Mouse (Mus musculus) ES-E14 (cell line): ENCODE measurements around the gene Slc28a1. TPM values are rescaled to one million over a fixed set of nuclear protein-coding genes. Genes with fewer than 3 reads are reported as not detected.

ENCODE experiments used
- DNase-seq: peaks from one replicate; pipeline ENCODE4 v3.0.0-alpha.2; 2013; ENCODE audit warnings: low read depth, low spot score
- H3K27ac ChIP-seq: 2 replicates; pipeline ENCODE4 v1.5.1; 2012; ENCODE audit warnings: low read depth, mild to moderate bottlenecking, low read length, moderate library complexity, mixed read lengths; ENCODE audit not compliant: poor library complexity, insufficient read depth, severe bottlenecking
- H3K36me3 ChIP-seq: 2 replicates; pipeline ENCODE4 v1.6.1; 2012; ENCODE audit warnings: mild to moderate bottlenecking, low read length, moderate library complexity, mixed read lengths; ENCODE audit not compliant: control insufficient read depth, poor library complexity, insufficient read depth, severe bottlenecking
- H3K4me1 ChIP-seq, 2 experiments: fragments of 150-350 bp in 1 of 2; sonication (generic) in 1 of 2; 2 replicates each; pipeline ENCODE4 v1.6.1; 2012; ENCODE audit warnings: low read length in 2 of 2, mild to moderate bottlenecking in 1 of 2, mixed read lengths in 1 of 2; ENCODE audit not compliant: control insufficient read depth in 2 of 2, insufficient read depth in 2 of 2, poor library complexity in 1 of 2
- H3K4me3 ChIP-seq, 2 experiments: fragments of 150-350 bp in 1 of 2; sonication (generic) in 1 of 2; 2 replicates each; pipeline ENCODE4 v1.5.1; 2012; ENCODE audit warnings: low read length in 2 of 2, low read depth in 1 of 2, mild to moderate bottlenecking in 1 of 2, mixed read lengths in 1 of 2; ENCODE audit not compliant: insufficient read depth in 1 of 2, poor library complexity in 1 of 2, severe bottlenecking in 1 of 2
- H3K9ac ChIP-seq: 2 replicates; pipeline ENCODE4 v1.6.1; 2012; ENCODE audit warnings: low read depth, mild to moderate bottlenecking, low read length, mixed read lengths; ENCODE audit not compliant: poor library complexity, insufficient read depth, severe bottlenecking
- H3K9me3 ChIP-seq: fragments of 150-350 bp; sonication (generic); 2 replicates; pipeline ENCODE4 v1.6.1; 2012; ENCODE audit warnings: low read depth, mild to moderate bottlenecking, low read length; ENCODE audit not compliant: control insufficient read depth, insufficient read depth
- CHD2 ChIP-seq: IDR thresholded peaks from 2 replicates; pipeline ENCODE4 v1.6.1; 2014; ENCODE audit warnings: mild to moderate bottlenecking, low read depth, low read length, inconsistent platforms
- HCFC1 ChIP-seq: IDR thresholded peaks from 2 replicates; pipeline ENCODE4 v1.6.1; 2012; ENCODE audit warnings: low read length, inconsistent platforms, borderline replicate concordance; ENCODE audit not compliant: insufficient read depth
- MAFK ChIP-seq: IDR thresholded peaks from 2 replicates; pipeline ENCODE4 v1.6.1; 2014; ENCODE audit warnings: mild to moderate bottlenecking, low read depth, low read length, inconsistent platforms; ENCODE audit not compliant: insufficient read depth
- ZC3H11A ChIP-seq: IDR thresholded peaks from 2 replicates; pipeline ENCODE4 v1.6.1; 2012; ENCODE audit warnings: low read depth, mild to moderate bottlenecking, inconsistent platforms, low read length, borderline replicate concordance
- ZNF384 ChIP-seq: IDR thresholded peaks from 2 replicates; pipeline ENCODE4 v1.6.1; 2012; ENCODE audit warnings: low read depth, low read length, inconsistent platforms
- in situ Hi-C, 2 experiments: fragments of 600-800 bp; cut with MboI; formaldehyde crosslinking; loops; one replicate each; pipeline ENCODE4 v1.15.1; 2025; ENCODE audit warnings: low sequenced_read_pairs in 2 of 2, inconsistent platforms in 1 of 2; ENCODE audit not compliant: unreplicated experiment in 2 of 2
- total RNA-seq: library from RNA; depleted of rRNA; stranded (reverse); fragments of 300-350 nt; gene quantifications from 2 replicates; pipeline ENCODE4 v1.2.3, GENCODE M21; 2012

The Slc28a1 gene
- total RNA-seq, 1 experiment, result 44.8 TPM

GRCm38 (mm10) chr7:81112686-81113360 is 1.8 kb upstream of the Slc28a1 start:
- no peak for DNase-seq
- H3K9ac ChIP-seq, result no peak overlapping the region
- TF ChIP-seq ZC3H11A (no peak), CHD2 (no peak), HCFC1 (no peak), ZNF384 (no peak), MAFK (no peak)
- no peak overlapping the region for H3K27ac ChIP-seq
- H3K4me3 ChIP-seq, result no peak overlapping the region
- in situ Hi-C loops, result no loop called here
- H3K4me1 ChIP-seq, result peaks cover 9 to 17% of the 10 kb centered on the region in 2 experiments; a peak in 3 of 4 replicates
- no peaks in the 10 kb centered on the region for H3K36me3 ChIP-seq
- H3K9me3 ChIP-seq, result no peaks in the 10 kb centered on the region

- DNase-seq, result no peak
- no peaks in the 10 kb centered on the region for H3K9me3 ChIP-seq
- no peak overlapping the region for H3K4me3 ChIP-seq
- H3K4me1 ChIP-seq, result peaks cover 0 to 3% of the 10 kb centered on the region in 2 experiments; a peak in 1 of 4 replicates
- no peaks in the 10 kb centered on the region for H3K36me3 ChIP-seq
- no peak overlapping the region for H3K9ac ChIP-seq
- no peak overlapping the region for H3K27ac ChIP-seq
- no peak for TF ChIP-seq ZC3H11A
- TF ChIP-seq HCFC1, result no peak
- TF ChIP-seq MAFK, result no peak
- TF ChIP-seq ZNF384, result no peak
- TF ChIP-seq CHD2, result no peak
- in situ Hi-C loops, result no loop called here
These were observed 6.5 kb downstream of the Slc28a1 start for GRCm38 (mm10) chr7:81121099-81121498.

- DNase-seq, result no peak
- Histone ChIP-seq H3K9me3 (no peaks in the 10 kb centered on the region), H3K36me3 (no peaks in the 10 kb centered on the region), H3K4me1 (peaks cover 0 to 3% of the 10 kb centered on the region in 2 experiments; a peak in 1 of 4 replicates), H3K4me3 (no peak overlapping the region), H3K27ac (no peak overlapping the region), H3K9ac (no peak overlapping the region)
- TF ChIP-seq MAFK (no peak), ZNF384 (no peak), CHD2 (no peak), HCFC1 (no peak), ZC3H11A (no peak)
- in situ Hi-C loops, result no loop called here
These were observed 8.2 kb downstream of the Slc28a1 start for GRCm38 (mm10) chr7:81122808-81123207.

- H3K27ac ChIP-seq, result no peak overlapping the region
These were observed 9.0 kb downstream of the Slc28a1 start for GRCm38 (mm10) chr7:81123553-81123952.

More at GRCm38 (mm10) chr7:81123553-81123952, 9.0 kb downstream of the Slc28a1 start:
- Histone ChIP-seq H3K9me3 (no peaks in the 10 kb centered on the region), H3K36me3 (no peaks in the 10 kb centered on the region), H3K9ac (no peak overlapping the region), H3K4me3 (no peak overlapping the region), H3K4me1 (peaks cover 0 to 3% of the 10 kb centered on the region in 2 experiments; a peak in 1 of 4 replicates)
- no peak for DNase-seq
- in situ Hi-C loops, result no loop called here
- TF ChIP-seq HCFC1 (no peak), ZC3H11A (no peak), CHD2 (no peak), ZNF384 (no peak), MAFK (no peak)
